Mouse (Mus musculus): ENCODE data around the gene Rtl4. TPM values are rescaled to one million over a fixed set of nuclear protein-coding genes. Genes with fewer than 3 reads are reported as not detected.

Gene Rtl4
- polyA plus RNA-seq (2012; ENCODE audit: insufficient read depth, insufficient read length, low replicate concordance, missing spikeins), result not detected in 2 replicates

DNA sequence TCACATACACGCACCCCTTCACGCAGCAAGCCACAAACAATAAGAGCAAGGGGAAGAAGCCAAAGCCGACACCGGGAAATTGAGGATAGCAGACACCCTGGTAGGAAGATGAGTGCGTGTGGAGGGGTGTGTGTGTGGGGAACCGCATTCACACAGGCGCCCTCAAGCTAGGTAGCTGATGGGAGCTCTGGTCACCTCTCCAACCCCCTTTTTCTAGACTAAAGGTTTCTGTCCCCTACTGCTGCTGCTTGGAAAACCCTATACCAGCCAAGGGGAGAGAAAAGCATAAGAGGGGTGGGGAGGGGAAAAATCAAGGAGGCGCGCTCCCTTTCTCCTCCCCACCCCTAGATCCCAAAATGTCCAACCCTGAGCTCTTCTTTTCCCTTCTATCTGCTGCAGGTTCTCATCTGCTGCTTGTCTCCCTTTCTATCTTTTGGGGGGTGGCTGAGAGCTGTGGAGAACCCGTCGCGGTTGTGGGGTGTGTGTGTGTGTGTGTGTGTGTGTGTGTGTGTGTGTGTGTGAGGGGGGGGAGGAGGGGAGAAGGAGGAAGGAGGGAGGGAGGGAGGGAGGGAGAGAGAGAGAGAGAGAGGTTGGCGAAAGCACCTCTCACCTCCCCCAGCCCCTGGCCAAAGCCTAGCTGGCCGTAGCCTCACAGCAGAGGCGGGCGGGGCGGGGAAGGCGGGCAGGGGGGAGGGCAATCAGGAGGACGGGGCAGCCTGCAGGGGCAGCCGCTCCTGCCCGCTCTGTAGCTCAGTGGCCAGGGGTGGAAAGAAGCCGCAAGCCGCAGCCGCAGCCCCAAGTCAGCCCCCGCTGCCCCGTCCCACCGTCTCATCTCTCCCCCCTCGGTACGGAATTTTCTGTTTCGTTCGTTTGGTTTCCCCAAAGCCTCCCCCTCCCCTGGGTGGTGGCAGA, at the start of gene Rtl4:
Gene Rtl4, plus strand, starts transcription at position 701 of the 912 bp plus-strand sequence.
- WGBS, result 23% methylated on average over 25 of the region's 31 CpGs
- TF ChIP-seq POLR2A (IDR thresholded peaks at IDR 0.05; ENCODE audit: insufficient read depth, low read depth, low read length), result no peak
- TF ChIP-seq CTCF (IDR thresholded peaks at IDR 0.05; ENCODE audit: insufficient read depth, low read depth, low read length), result no peak
- Histone ChIP-seq H3K4me1 (ENCODE audit: control insufficient read depth, insufficient read depth, low read length) (0 out of 2 replicates have a peak, but pooled peaks cover 2% of the 10 kb centered on the region), H3K27ac (ENCODE audit: insufficient read depth, low read depth, low read length) (no peak within 1 kb of the TSS), H3K4me3 (ENCODE audit: insufficient read depth, low read depth, low read length) (peak within 1 kb of the TSS; percentile 52)

GRCm38 (mm10) chrX:144644756-144645155, 44.0 kb upstream of the Rtl4 start:
- H3K4me1 ChIP-seq (ENCODE audit: control insufficient read depth, insufficient read depth, low read length), result no peaks in the 10 kb centered on the region
- 58% methylated on average over 3 of the region's 3 CpGs for WGBS
- H3K27ac ChIP-seq (ENCODE audit: insufficient read depth, low read depth, low read length), result no peak overlapping the region
- no peak overlapping the region for H3K4me3 ChIP-seq (ENCODE audit: insufficient read depth, low read depth, low read length)
- TF ChIP-seq POLR2A (IDR thresholded peaks at IDR 0.05; ENCODE audit: insufficient read depth, low read depth, low read length), result no peak
- TF ChIP-seq CTCF (IDR thresholded peaks at IDR 0.05; ENCODE audit: insufficient read depth, low read depth, low read length), result no peak

DNA sequence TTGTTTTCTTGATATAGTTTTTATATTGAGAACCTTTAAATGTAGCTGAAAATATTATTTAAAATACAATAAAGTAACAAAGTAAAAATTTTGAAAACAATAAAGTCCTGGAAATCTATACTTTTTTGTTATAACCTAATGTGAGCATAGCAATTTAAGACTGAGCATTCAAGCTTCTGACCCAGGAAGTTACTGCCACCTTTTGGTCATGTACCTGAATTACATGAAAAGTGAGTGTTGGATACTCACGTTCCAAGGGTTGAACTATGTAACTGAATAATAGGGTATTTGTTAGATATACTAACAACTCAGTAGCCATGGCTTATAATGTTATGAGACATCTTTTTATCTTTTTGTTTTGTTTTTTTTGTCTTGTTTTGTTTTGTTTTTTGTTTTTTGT, 43.3 kb upstream of the Rtl4 start:
- Histone ChIP-seq H3K4me1 (ENCODE audit: control insufficient read depth, insufficient read depth, low read length) (no peaks in the 10 kb centered on the region), H3K4me3 (ENCODE audit: insufficient read depth, low read depth, low read length) (no peak overlapping the region), H3K27ac (ENCODE audit: insufficient read depth, low read depth, low read length) (no peak overlapping the region)
- 49% methylated on average over 1 of the region's 1 CpGs for WGBS
- TF ChIP-seq POLR2A (IDR thresholded peaks at IDR 0.05; ENCODE audit: insufficient read depth, low read depth, low read length), result no peak
- TF ChIP-seq CTCF (IDR thresholded peaks at IDR 0.05; ENCODE audit: insufficient read depth, low read depth, low read length), result no peak

GRCm38 (mm10) chrX:144652196-144652595, 36.5 kb upstream of the Rtl4 start:
- 80% methylated on average over 2 of the region's 2 CpGs for WGBS
- no peaks in the 10 kb centered on the region for H3K4me1 ChIP-seq (ENCODE audit: control insufficient read depth, insufficient read depth, low read length)
- no peak for TF ChIP-seq POLR2A (IDR thresholded peaks at IDR 0.05; ENCODE audit: insufficient read depth, low read depth, low read length)
- TF ChIP-seq CTCF (IDR thresholded peaks at IDR 0.05; ENCODE audit: insufficient read depth, low read depth, low read length), result no peak
- no peak overlapping the region for H3K27ac ChIP-seq (ENCODE audit: insufficient read depth, low read depth, low read length)
- no peak overlapping the region for H3K4me3 ChIP-seq (ENCODE audit: insufficient read depth, low read depth, low read length)

DNA sequence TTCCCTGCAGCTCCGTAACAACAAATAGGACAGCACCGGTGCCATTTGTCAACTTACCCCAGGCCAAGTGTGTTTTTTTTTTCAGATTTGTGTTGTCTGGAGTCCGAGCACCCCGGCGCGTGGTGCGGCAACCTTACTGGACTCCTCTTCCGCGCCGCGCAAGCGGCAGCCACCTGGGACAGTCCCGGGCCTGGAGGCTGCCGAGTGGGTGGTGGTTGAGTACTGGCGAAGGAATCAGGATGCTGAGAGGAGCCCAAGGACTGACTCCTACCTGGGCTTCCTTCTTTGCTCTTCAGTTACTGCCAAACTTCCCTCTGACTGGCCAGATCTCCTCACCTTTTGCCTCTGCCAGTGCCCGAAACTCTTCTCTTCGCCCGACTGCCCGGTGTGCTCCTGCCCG, 965 bp upstream of the Rtl4 start:
- WGBS, result 27% methylated on average over 20 of the region's 20 CpGs
- H3K4me1 ChIP-seq (ENCODE audit: control insufficient read depth, insufficient read depth, low read length), result 0 out of 2 replicates have a peak, but pooled peaks cover 2% of the 10 kb centered on the region
- no peak overlapping the region for H3K27ac ChIP-seq (ENCODE audit: insufficient read depth, low read depth, low read length)
- TF ChIP-seq POLR2A (IDR thresholded peaks at IDR 0.05; ENCODE audit: insufficient read depth, low read depth, low read length), result no peak
- no peak for TF ChIP-seq CTCF (IDR thresholded peaks at IDR 0.05; ENCODE audit: insufficient read depth, low read depth, low read length)
- H3K4me3 ChIP-seq (ENCODE audit: insufficient read depth, low read depth, low read length), result peak overlapping the region; percentile 52

GRCm38 (mm10) chrX:144688142-144688206, 733 bp upstream of the Rtl4 start, which contains the start of gene Trpc5:
Trpc5 (minus strand) TSS chrX:144688180.
- TF ChIP-seq CTCF (IDR thresholded peaks at IDR 0.05; ENCODE audit: insufficient read depth, low read depth, low read length), result no peak
- no peak for TF ChIP-seq POLR2A (IDR thresholded peaks at IDR 0.05; ENCODE audit: insufficient read depth, low read depth, low read length)
- H3K4me3 ChIP-seq (ENCODE audit: insufficient read depth, low read depth, low read length), result peak within 1 kb of the TSS; percentile 52
- 0 out of 2 replicates have a peak, but pooled peaks cover 2% of the 10 kb centered on the region for H3K4me1 ChIP-seq (ENCODE audit: control insufficient read depth, insufficient read depth, low read length)
- WGBS, result 25% methylated on average over 1 of the region's 1 CpGs
- no peak within 1 kb of the TSS for H3K27ac ChIP-seq (ENCODE audit: insufficient read depth, low read depth, low read length)

DNA sequence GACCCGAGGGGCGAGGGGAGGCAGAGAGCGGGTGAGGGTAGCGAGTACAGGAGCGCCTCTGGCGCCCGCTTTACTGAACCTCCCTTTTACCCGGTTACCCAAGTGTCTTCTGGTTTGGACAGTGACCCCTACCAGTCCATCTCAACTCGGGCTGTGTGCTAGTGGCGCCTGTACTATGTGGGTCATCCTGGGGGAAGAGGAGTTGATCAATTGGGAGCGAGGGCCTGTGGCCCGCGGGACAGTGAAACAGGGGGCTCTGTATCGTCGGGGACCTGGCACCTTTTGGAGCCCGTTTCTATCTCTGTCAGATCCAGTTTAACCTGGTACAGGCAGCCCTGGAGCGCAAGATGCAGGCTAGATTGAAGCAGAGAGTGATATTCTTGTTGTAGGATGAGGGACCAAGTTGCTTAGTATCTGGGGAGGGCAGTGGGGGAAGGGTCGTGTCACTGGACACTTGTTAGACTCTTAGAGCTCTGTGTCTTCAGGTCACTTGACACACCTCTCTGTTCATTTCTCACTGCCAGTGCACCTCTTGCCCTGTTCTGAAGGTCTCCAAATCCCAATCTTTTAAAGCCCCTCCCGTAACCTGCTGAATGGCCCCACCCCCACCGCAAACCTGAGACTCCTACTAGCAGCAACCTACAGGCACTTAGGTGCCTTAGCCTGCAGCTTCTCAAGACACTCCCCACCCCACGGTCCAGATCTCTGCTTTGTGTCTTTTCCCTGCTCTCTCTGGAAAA, 582 bp downstream of the Rtl4 start:
- 9% methylated on average over 17 of the region's 21 CpGs for WGBS
- Histone ChIP-seq H3K4me1 (ENCODE audit: control insufficient read depth, insufficient read depth, low read length) (0 out of 2 replicates have a peak, but pooled peaks cover 2% of the 10 kb centered on the region), H3K27ac (ENCODE audit: insufficient read depth, low read depth, low read length) (no peak overlapping the region), H3K4me3 (ENCODE audit: insufficient read depth, low read depth, low read length) (peak overlapping the region; percentile 52)
- TF ChIP-seq CTCF (IDR thresholded peaks at IDR 0.05; ENCODE audit: insufficient read depth, low read depth, low read length) (no peak), POLR2A (IDR thresholded peaks at IDR 0.05; ENCODE audit: insufficient read depth, low read depth, low read length) (no peak)

DNA sequence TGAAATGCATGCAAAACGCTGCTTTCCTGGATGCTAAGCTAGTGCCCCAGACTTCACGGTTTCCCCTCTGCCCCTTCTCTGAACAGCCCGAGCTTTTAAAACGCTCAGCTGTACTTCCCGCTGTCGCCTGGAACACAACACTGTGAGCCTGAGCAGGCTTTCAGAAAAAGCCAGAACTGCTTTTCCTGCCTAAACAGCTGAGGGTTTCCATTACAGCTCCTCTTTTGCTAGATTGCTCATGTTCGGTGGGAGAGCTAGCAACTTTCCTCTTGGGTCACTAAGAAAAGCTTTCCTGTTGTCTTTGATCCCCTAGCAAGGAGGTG, 1.1 kb downstream of the Rtl4 start:
- H3K27ac ChIP-seq (ENCODE audit: insufficient read depth, low read depth, low read length), result no peak overlapping the region
- WGBS, result 16% methylated on average over 7 of the region's 7 CpGs
- TF ChIP-seq POLR2A (IDR thresholded peaks at IDR 0.05; ENCODE audit: insufficient read depth, low read depth, low read length) (no peak), CTCF (IDR thresholded peaks at IDR 0.05; ENCODE audit: insufficient read depth, low read depth, low read length) (no peak)

GRCm38 (mm10) chrX:144716330-144716729, 27.6 kb downstream of the Rtl4 start:
- Histone ChIP-seq H3K4me3 (ENCODE audit: insufficient read depth, low read depth, low read length) (no peak overlapping the region), H3K4me1 (ENCODE audit: control insufficient read depth, insufficient read depth, low read length) (no peaks in the 10 kb centered on the region), H3K27ac (ENCODE audit: insufficient read depth, low read depth, low read length) (no peak overlapping the region)
- WGBS, result 94% methylated on average over 1 of the region's 1 CpGs
- TF ChIP-seq CTCF (IDR thresholded peaks at IDR 0.05; ENCODE audit: insufficient read depth, low read depth, low read length) (no peak), POLR2A (IDR thresholded peaks at IDR 0.05; ENCODE audit: insufficient read depth, low read depth, low read length) (no peak)

More for the DNA sequence above, 1.1 kb downstream of the Rtl4 start:
- Histone ChIP-seq H3K4me3 (ENCODE audit: insufficient read depth, low read depth, low read length) (peak overlapping the region; percentile 52), H3K4me1 (ENCODE audit: control insufficient read depth, insufficient read depth, low read length) (0 out of 2 replicates have a peak, but pooled peaks cover 2% of the 10 kb centered on the region)
